Mouse (Mus musculus): ENCODE results near the gene Csad. TPM values are rescaled to one million over a fixed set of nuclear protein-coding genes. Genes with fewer than 3 reads are reported as not detected.

Gene Csad
- polyA plus RNA-seq (2012; rRNA removed) = 237 and 241 TPM in 2 replicates

DNA sequence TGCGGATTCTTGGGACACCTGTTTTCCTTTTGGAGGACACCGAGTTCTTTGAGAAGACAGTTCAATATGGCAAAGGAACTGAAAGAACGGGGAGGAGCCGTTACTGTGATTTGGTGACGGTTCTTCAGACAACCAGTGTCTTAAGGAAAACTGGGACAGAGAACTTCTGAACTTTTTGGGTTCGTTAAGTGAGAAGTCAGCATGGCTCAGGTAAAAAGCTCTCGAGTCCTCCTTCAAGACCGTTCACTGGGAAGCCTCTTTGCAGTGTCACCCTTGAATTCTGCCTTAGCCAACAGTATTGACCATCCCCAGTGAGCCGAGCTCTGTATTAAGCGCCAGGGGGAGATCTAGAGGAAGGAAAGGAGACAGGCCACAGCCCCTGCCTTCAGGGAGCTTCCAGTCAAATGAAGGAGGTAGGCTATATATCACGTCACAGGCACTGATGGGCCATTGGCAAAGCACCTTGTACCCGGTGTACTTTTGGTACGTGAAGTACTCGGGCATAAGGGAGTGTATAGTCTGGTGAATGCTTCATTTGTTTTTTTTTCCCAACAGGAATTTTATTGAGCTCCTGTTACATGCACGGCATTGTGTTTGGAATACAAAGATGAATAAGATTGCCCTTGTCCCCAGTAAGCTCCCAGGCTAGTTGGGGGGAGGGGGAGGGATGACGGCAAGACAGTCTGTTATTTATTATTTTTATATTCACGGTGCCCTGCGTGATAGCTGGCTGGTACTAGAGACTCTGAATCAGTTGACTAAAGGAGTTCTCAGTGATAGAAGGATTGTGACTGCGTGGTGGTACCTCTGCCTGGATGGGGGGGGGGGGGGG is at the start of gene Csad:
Csad (minus strand) TSS at position 51 of the 832 bp plus-strand sequence.
- no peak for DNase-seq (ENCODE audit: low read depth)

DNA sequence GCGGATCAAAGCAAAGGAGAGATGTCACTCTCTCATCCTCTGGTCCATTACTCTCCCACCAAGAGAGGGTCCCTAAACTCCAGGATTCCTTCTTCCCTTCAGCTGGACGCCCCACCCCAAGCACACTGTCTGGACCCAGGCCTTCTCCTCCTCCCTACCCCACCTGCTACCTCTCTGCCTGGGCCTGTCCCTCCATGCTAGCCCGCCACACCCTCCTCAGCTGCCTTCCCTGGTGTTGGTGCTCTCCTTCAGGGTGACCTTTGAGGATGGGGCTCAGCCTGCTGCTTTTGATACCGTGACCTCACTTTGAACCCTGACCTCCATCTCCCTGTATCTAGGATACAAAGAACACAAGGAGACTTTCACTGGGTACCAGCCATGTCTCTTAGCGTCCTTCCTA is 46.0 kb upstream of the Csad start:
- no peak for DNase-seq (ENCODE audit: low read depth)

DNA sequence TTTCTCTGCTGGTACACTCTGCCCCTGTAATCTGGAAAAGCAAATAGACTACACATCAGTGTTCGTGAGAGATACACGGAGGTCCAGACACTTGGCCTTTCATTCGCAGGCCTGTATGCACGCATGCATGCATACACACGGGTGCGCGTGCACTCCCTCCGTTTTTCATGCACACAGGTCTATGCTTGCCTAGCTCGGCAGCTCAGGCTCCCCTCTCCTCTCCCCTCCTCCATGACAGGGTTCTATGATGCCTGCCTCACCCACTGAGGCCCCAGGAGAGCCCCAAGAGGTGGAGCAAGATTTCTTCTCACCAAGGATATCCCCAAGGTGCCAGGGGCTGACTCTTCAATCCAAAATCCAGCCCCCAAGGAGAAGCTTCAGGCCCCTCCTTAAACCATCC is 45.4 kb upstream of the Csad start:
- DNase-seq (ENCODE audit: low read depth) = no peak

DNA sequence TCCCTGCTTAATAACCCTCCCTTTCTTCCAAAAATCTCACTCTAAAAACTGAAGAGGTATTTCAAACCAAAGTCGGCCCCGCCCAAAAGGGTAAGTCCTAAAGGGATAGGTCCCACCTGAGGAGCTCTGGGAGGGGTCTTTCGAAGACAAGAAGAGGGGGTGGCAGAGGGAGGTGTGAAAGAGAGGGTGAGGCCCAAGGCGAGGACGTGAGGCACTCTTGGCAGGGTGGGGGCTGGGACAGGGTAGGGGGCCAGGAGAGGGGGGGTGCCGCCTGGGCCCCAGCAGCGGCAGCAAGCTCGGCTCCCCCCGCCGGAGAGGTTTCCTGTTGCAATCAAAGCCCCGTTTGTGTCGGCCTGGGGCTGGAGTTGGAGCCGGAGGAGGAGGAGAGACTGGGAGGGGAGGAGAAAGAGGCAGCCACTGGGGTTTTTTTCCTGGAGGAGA is 44.7 kb upstream of the Csad start:
- no peak for DNase-seq (ENCODE audit: low read depth)

DNA sequence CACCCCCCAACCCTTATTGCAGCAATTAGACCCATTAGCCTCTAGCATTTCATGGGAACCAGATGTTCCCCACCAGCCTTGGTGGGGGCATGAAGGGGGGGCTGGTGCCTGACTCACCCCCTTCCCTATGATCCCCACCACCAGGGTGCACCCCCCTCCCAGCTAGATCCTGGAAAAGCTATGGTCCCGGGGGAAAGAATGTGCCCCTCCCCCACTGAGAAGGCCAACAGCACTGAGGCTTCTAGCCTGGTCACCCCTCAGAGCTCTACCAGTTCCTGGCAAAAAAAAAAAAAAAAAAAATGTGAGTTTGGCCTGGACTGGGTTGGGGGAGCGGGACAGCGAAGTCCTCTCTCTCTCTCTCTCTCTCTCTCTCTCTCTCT is 44.3 kb upstream of the Csad start:
- no peak for DNase-seq (ENCODE audit: low read depth)

DNA sequence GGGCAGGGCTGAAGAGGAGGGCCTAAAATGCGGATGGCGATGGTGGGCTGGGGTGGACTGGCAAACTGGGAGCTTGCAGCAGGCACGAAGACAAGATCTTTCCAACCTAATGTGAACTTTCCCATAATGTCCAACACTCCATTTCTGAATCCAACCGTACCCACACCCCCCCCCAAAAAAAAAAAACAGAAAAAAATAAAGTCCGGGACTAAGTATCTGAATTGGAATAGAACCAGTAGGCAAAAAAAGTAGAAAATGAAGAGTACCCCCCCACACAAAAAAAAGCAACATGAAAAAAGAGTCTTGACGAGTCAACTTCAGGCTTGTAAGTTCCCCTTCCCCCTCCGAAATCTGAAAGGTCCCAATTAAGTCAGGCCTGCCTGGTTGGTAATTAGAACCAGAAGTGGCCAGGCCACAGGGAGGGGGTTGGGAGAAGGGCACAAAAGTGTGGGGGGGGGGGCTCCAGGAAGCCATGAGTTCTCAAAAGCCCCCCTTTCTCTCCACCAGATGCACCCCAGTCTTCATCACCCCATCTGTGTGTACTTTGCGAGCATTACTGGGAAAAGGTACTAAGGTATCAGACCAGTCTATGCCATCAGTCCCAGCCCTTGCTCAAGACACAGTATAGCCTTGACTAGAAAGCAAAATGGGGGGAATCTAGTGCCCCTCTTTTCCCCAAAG is 43.7 kb upstream of the Csad start:
- DNase-seq (ENCODE audit: low read depth) = no peak

DNA sequence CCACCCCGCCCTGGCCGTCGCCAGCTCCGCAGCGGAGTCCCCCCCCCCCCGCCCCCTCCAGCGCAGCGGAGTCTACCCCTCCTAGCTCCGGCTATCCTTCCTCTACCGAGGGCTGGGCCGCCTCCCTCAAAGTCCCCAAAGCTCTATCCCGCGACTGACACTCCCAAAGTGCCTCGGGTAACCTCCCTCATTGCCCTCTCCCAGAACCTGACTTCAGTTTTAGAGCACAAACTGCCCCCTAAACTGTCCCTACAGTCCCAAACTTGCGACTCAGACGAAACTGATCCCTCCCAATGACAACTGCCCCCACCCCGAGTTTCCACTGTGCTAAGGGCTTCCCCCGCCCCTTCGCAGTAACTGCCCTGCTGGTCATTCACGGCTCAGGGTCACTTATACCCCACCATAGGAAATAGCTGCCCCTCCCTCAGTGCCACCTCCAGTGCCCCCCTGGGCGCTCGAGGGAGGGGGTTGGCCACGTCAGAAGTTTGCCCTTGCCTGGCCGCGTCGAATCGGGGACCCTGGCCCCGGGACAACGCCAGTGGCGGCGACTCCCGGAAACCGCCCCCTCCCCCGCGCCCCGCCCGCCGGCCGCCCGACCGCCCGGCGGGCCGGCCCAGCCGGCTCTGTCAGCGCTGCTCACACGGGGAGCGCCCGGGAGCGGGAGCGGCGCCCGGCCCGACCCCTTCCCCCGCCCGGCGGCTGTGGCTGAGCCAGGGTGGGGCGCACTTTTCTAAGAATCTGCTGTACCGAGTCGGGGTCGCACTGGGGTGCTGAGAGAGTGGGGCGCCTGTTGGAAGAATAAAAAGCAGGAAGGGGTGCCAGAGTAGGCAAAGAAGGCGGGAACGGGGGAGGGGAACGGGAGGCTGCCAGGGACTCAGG is 43.0 kb upstream of the Csad start:
- DNase-seq (ENCODE audit: low read depth) = no peak

DNA sequence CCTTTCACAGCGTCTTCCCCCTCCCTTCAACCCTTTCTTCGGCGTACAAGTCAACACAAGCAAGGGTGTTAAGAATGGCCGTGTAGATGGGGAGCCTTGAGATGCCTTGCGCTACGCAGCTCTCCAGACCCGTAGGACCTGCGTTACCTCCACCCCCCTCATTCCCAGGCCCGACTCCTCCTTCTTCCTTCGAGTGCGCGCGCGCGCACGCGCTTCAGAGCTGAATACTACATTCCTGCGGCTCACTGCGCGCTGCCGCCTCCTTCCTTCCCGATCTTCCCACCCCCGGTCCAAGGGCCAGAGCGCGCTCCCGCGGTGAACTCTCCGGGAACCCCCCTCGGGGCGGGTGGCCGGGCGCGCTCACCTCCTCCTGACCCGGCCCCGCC is 42.3 kb upstream of the Csad start:
- DNase-seq (ENCODE audit: low read depth) = no peak

DNA sequence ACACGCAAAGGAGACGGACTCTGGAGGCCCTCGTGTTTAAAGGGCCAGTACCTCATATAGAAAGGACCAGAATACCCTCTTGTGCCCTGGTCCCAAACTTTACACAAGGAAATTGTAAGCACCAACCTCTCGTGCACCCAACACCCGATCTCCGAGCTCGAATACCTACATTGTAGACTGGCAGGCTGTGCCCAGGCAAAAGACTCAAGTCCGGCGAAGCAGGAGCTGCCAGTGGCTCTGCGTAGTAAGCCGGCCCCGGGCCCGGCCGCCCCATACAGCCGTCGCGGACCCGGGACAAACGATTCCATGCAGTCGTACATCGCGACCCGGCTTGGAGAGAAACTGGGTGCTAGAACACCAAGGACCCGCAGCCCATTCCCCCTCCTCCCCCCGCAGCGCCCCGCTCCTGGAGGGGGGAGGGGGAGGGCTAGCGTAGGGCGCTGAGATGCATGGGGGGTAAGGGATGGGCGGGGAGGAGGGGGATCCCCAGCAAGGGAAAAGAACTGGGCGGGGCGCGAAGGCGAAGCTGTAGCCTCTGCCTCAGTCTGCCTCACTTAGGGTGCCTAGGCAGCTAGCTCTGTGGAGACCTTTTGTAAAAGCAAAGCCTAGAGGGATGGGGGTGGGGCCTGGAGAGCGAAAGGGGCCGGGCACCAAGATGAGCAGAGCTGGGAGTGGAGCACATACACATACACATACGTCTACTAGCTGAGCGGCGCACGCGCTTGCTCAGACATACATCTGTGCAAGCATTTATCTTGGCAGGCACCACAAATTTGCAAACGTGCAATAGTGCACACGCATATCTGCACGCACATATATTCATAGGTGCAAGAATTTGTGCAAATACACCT is 41.6 kb upstream of the Csad start:
- no peak for DNase-seq (ENCODE audit: low read depth)

DNA sequence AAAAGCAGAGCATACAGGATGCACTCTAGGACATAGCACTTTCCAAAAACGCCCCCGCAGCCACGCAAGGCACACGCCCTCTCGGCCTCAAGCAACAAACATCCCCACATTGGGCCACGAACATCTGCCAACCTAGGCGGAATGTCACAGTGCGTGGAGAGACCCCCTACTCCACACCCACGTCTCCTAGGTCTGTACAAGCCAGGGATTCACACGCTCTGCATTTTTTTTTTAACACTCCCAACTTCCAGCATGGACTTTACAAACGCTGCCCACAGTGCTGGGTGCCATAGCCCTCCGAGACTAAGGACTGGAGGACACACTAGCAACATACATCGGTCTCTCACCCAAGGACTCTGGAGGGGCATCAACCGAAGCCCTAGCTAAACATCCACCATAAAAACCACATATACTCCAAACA is 40.9 kb upstream of the Csad start:
- no peak for DNase-seq (ENCODE audit: low read depth)

DNA sequence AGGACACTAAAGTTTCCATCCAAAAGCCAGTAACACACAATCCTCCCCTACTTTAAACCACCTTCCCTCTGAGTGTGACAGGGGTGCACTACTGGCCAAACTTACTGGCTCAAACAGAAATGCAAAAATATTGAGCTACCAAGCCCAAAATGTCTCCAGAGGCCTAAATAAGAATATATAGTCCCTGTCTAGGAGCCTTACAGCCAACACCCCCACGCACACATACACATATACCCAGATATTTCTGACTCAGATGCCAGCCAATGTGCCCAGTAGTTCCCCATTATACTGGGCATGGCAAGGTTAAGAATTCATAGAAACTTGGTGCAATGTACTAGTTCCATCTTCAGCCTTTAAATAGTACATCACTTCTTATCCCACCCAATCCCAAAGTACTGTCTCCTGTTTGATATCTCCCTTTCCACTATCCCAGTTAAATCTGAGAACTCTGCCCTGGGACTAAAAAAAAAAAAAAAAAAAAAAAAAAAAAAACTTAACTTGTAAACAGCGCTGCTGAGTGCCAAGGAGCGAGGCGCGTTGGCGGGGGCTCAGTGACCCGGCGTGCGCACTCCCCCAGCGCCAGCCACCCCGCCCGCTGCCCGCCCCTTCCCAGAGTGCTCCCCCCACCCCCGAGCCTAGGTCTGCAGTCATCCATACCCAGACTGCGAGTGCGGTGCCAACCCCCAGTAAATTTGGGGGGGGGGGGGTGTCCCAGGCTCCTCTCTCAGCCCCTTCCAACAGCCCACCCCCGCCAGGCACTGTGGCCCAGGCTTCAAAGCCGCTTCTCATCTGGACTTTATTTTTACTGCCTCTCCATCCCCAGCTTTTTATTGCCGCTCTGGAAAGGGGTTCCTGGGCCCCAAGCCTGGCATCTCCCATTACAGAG is 40.0 kb upstream of the Csad start:
- no peak for DNase-seq (ENCODE audit: low read depth)

DNA sequence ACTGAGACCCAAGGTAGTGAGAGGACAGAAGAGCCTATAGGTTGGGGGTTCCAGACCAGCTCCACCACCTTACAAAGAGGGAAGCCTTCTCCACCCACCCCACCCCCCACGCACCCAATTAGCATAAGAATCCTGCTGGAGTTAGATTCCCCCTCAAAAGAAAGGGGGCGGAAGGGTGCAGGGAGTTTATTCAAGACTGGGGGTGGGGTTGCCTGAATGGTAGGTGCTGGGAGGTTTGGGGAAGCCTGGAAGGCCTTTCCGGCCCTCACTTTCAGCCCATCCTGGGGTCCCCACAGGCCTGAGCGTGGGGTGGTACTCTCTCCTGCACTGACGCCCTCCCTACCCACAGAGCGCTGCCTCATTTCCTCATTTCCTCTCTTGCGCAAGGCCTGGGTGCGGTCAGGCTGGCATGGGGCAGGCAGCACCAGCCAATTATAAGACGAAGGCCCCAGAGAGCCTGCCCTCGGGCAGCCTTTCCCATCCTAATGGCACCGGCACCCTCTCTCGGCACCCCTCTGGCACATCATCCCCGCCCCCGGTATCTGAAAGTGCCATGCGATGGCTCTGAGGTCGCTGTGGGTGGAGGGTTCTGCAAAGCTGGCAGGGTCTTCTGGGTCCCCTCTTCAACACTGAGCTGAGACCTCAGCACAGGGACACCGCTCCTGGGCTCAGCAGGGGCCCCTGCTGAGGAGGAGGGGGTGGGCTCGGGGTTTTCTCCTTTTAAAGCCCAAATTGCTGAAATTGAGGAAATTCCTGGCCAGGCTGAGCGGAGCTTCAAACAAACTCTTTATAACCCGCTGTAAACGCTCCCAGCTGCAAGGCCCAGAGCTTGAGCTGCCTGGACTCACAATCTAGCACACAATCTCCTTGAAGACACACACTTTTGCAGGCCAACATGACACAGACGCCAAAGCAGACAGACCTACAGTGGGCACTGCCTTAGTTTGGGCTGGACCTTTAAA is 39.0 kb upstream of the Csad start:
- DNase-seq (ENCODE audit: low read depth) = no peak

DNA sequence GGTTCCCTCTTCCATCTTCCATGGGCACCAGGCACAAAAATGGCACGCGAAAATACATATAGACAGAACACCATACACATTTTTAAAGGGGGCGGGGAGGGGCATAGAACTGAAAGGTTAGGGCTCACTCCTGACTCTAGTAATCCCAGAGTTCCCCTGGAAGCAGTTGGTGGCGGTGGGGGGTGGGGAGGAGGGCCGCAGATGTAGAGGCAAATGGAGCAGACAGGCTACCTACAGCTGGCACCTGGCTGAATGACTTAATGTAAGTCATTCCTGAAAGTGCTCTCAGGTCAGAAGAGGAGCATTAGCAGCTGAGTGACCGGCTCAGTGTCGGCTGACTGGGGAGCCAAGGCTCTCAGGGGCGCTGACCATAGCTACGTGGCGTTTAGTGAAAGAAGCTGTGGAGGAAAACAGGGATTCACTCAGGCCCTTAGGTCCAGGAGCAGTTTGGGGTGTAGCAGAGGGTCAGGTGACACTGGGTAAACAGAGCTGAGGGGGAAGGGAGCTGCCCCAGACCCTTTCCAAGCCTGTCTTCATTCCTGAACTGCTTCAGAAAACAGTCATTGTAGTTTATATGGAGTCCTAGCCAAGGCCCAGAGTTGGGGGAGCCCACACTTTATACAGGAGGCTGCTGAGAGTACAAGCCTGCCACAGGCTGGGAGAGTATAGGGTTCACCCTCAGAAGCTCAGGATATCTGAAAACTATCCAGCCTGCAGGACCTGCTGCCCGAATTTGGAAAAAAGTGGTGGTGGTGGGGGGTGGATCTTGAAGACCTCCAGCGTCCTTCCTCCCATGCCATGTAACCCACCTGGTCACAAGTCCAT is 38.1 kb upstream of the Csad start:
- no peak for DNase-seq (ENCODE audit: low read depth)

DNA sequence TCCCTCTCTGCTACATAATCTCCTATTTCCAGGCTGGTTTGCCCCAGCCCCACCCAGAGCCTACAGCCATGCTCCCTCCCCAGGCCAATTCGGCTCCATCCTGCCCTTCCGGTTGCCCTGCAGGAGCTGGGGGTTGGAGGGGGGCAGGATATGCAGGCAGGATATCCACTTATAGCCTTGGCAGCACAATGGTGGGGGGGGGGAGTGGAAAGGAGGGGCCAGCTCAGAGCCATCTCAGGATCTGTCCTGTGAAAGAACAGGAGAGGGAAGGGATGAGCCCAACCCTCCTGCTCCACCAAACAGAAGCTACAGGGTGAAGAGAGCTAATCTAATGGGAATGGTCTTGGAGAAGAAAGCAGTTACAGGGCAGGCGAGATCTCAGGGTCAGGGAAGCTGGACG is 36.1 kb upstream of the Csad start:
- no peak for DNase-seq (ENCODE audit: low read depth)

DNA sequence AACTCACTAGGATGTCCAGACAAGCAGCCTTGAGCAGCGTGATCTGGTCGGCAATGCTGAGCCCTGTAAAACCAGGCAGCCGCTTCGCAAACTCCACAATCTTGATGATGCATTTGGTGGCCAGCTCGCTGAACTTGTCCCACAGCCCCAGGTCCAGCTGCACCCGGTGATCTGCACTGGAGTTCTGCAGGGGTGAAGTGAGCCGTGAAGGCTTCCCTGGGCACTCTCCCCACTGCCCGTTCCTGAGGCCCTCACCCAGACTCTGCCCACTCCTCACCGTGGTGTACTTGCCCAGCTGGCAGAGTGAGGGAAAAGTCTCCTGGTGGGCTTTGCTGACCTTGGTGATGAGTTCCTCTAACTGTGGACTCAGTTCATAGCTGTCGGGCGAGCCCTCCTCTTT is 35.3 kb upstream of the Csad start:
- DNase-seq (ENCODE audit: low read depth) = no peak

DNA sequence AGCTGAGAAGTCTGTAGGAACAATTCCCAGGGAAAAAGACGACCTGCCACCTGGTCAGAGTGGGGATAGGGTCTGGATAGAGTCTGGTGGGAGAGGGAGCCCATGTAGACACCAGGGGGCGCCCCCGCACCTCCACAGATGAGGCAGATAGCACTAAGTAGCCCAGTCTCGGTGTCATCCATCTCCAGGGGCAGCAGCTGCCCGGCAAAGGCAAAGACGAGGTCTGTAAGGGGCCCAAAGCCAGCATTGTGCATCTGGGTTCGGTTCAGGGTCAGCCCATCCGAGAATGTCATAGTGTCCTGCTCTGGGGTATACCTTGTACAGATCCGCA is 34.7 kb upstream of the Csad start:
- no peak for DNase-seq (ENCODE audit: low read depth)

DNA sequence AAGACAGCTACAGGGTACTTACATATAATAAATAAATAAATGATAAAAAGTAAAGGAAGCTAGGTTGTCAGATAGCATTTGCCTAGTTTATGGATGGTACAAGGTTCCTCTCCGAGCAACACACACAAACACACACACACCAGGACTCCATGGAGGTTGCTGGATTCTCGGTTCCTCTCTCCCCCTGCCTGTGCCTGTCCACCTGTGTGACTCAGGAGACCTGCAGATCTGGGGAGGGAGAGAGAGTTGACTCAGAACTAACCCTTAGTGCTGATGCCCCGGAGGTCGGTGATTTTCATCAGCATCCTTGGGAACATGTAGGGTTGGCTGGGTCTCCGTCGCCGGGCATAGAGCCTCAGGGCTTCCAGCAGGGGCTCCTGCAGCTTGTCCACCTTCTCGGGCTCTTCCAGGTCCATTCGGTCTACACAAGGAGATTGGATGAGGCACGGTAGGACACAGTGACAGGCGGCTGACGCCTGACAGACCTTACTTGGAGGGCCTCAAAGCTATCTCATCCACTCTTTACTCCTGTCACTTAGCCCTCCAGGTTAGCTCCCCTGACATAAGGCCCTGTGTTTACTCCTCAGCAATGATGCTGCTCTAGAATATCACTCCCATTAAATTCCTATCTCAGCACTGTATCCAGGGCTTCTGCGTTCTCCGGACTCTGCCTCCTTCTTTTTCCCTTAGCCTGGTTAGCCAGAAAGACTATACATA is 34.2 kb upstream of the Csad start:
- DNase-seq (ENCODE audit: low read depth) = no peak

Measured in gonadal fat pad, adult 2 months (tissue).